Mouse (Mus musculus) cortical plate, adult 2 months (tissue): ENCODE results near the gene Ywhae.

Experiments
- CTCF ChIP-seq: fragments of 200-500 bp; IDR thresholded peaks from 2 replicates; pipeline ENCODE4 v1.5.1; 2011; ENCODE audit warnings: mild to moderate bottlenecking, control low read depth, low read length; ENCODE audit not compliant: insufficient read depth; ENCODE audit errors: extremely low read depth
- POLR2A ChIP-seq: fragments of 200-500 bp; IDR thresholded peaks from 2 replicates; pipeline ENCODE4 v1.6.1; 2011; ENCODE audit warnings: mild to moderate bottlenecking, low read length, control low read depth; ENCODE audit not compliant: insufficient read depth; ENCODE audit errors: extremely low read depth

GRCm38 (mm10) chr11:75736978-75737377 lies 4.3 kb downstream of the Ywhae start:
- TF ChIP-seq CTCF = no peak
- TF ChIP-seq POLR2A = no peak
